Mouse (Mus musculus) CH12.LX (cell line): ENCODE data around the gene Pdzd2. TPM values are rescaled to one million over a fixed set of nuclear protein-coding genes. Genes with fewer than 3 reads are reported as not detected.

Experiments used
- DNase-seq: peaks from one replicate; pipeline ENCODE4 v3.0.0-alpha.2; 2013; ENCODE audit errors: extremely low read depth
- H3K27ac ChIP-seq: 2 replicates; pipeline ENCODE4 v1.5.1; 2012; ENCODE audit warnings: low read depth, mild to moderate bottlenecking, control low read depth, moderate library complexity; ENCODE audit not compliant: insufficient read depth
- H3K27me3 ChIP-seq: replicated peaks from 2 replicates; pipeline ENCODE3; 2012; ENCODE audit warnings: inconsistent platforms
- H3K36me3 ChIP-seq, 2 experiments: replicated peaks in 1 of 2; 2 replicates each; pipeline versions ENCODE3 to v1.6.1; 2012; ENCODE audit warnings: inconsistent platforms in 1 of 2, low read length in 1 of 2, mild to moderate bottlenecking in 1 of 2, mixed read lengths in 1 of 2, moderate library complexity in 1 of 2; ENCODE audit not compliant: control insufficient read depth in 1 of 2, insufficient read depth in 1 of 2
- H3K4me1 ChIP-seq, 2 experiments: 2 replicates each; pipeline ENCODE4 v1.6.1; 2012; ENCODE audit warnings: inconsistent platforms in 1 of 2, moderate library complexity in 1 of 2; ENCODE audit not compliant: insufficient read depth in 2 of 2, control insufficient read depth in 1 of 2
- H3K4me2 ChIP-seq: 2 replicates; pipeline ENCODE4 v1.6.1; 2012; ENCODE audit warnings: low read depth, mild to moderate bottlenecking, control low read depth; ENCODE audit not compliant: poor library complexity, insufficient read depth, severe bottlenecking
- H3K4me3 ChIP-seq, 3 experiments: fragments of 150-350 bp in 1 of 3; sonication (generic) in 1 of 3; replicated peaks in 1 of 3; 2 replicates each; pipeline versions ENCODE3 to v1.5.1; 2011 to 2012; ENCODE audit warnings: low read depth in 2 of 3, low read length in 2 of 3, mild to moderate bottlenecking in 2 of 3, moderate library complexity in 2 of 3, control low read depth in 1 of 3, improper control_type of control experiment in 1 of 3, inconsistent platforms in 1 of 3, mixed read lengths in 1 of 3; ENCODE audit not compliant: poor library complexity in 1 of 3
- H3K79me2 ChIP-seq: replicated peaks from 2 replicates; pipeline ENCODE4 v1.6.1; 2012; ENCODE audit warnings: mild to moderate bottlenecking, moderate library complexity; ENCODE audit not compliant: control insufficient read depth, poor library complexity, insufficient read depth, severe bottlenecking; ENCODE audit errors: extremely low read depth
- H3K9ac ChIP-seq: 2 replicates; pipeline ENCODE4 v1.6.1; 2012; ENCODE audit warnings: low read depth, mild to moderate bottlenecking, control low read depth, moderate library complexity; ENCODE audit not compliant: insufficient read depth
- H3K9me3 ChIP-seq: replicated peaks from 2 replicates; pipeline ENCODE3; 2012; ENCODE audit warnings: low read length, inconsistent platforms, mixed read lengths
- CTCF ChIP-seq, 2 experiments: IDR thresholded peaks in 1 of 2; conservative IDR thresholded peaks in 1 of 2; 2 replicates each; pipeline ENCODE4 v1.5.1; 2011 to 2012; ENCODE audit warnings: low read depth in 2 of 2, low read length in 2 of 2, improper control_type of control experiment in 1 of 2, inconsistent platforms in 1 of 2, mild to moderate bottlenecking in 1 of 2, moderate library complexity in 1 of 2
- ELF1 ChIP-seq: IDR thresholded peaks from 2 replicates; pipeline ENCODE4 v1.6.1; 2014; ENCODE audit warnings: low read depth, mild to moderate bottlenecking, inconsistent platforms, low read length, improper control_type of control experiment
- IRF4 ChIP-seq: IDR thresholded peaks from 2 replicates; pipeline ENCODE4 v1.6.1; 2014; ENCODE audit warnings: low read depth, mild to moderate bottlenecking, inconsistent platforms, low read length, improper control_type of control experiment
- JUND ChIP-seq: conservative IDR thresholded peaks from 2 replicates; pipeline ENCODE4 v1.6.1; 2011; ENCODE audit warnings: low read depth, low read length, improper control_type of control experiment
- KAT2A ChIP-seq: IDR thresholded peaks from 2 replicates; pipeline ENCODE4 v1.6.1; 2012; ENCODE audit warnings: low read length, improper control_type of control experiment, inconsistent platforms; ENCODE audit not compliant: insufficient replicate concordance
- MAX ChIP-seq: IDR thresholded peaks from 2 replicates; pipeline ENCODE4 v1.6.1; 2011; ENCODE audit warnings: low read length, improper control_type of control experiment
- MAZ ChIP-seq: IDR thresholded peaks from 2 replicates; pipeline ENCODE4 v1.6.1; 2012; ENCODE audit warnings: low read depth, mild to moderate bottlenecking, inconsistent platforms, low read length, improper control_type of control experiment, moderate library complexity
- NRF1 ChIP-seq: IDR thresholded peaks from 2 replicates; pipeline ENCODE4 v1.6.1; 2014; ENCODE audit warnings: low read depth, mild to moderate bottlenecking, inconsistent platforms, low read length, improper control_type of control experiment, moderate library complexity
- POLR2A ChIP-seq: IDR thresholded peaks from 2 replicates; pipeline ENCODE4 v1.6.1; 2011; ENCODE audit warnings: low read depth, mild to moderate bottlenecking, improper control_type of control experiment, low read length
- POLR2AphosphoS2 ChIP-seq: IDR thresholded peaks from 2 replicates; pipeline ENCODE4 v1.6.1; 2011; ENCODE audit warnings: low read depth, low read length, improper control_type of control experiment
- TCF12 ChIP-seq: IDR thresholded peaks from 2 replicates; pipeline ENCODE4 v1.6.1; 2014; ENCODE audit warnings: low read depth, mild to moderate bottlenecking, inconsistent platforms, low read length, improper control_type of control experiment
- ZC3H11A ChIP-seq: IDR thresholded peaks from 2 replicates; pipeline ENCODE4 v1.6.1; 2012; ENCODE audit warnings: low read depth, mild to moderate bottlenecking, inconsistent platforms, low read length, improper control_type of control experiment
- ZKSCAN1 ChIP-seq: IDR thresholded peaks from 2 replicates; pipeline ENCODE4 v1.6.1; 2012; ENCODE audit warnings: low read depth, inconsistent platforms, low read length, improper control_type of control experiment, borderline replicate concordance
- ZMIZ1 ChIP-seq: IDR thresholded peaks from 2 replicates; pipeline ENCODE4 v1.6.1; 2012; ENCODE audit warnings: low read depth, mild to moderate bottlenecking, inconsistent platforms, low read length, improper control_type of control experiment
- ZNF384 ChIP-seq: IDR thresholded peaks from 2 replicates; pipeline ENCODE4 v1.6.1; 2012; ENCODE audit warnings: low read depth, low read length, improper control_type of control experiment, inconsistent platforms
- dilution Hi-C: fragments of 300-500 bp; cut with MboI; formaldehyde crosslinking; loops from 2 replicates; pipeline ENCODE4 v1.14.3; 2020; ENCODE audit warnings: low sequenced_read_pairs; ENCODE audit not compliant: extremely low pct_unique_long_range_greater_than_20kb, extremely low pct_ligation_motif_present
- in situ Hi-C: fragments of 300-500 bp; cut with MboI; formaldehyde crosslinking; loops from 3 replicates; pipeline ENCODE4 v1.14.3; 2019; ENCODE audit warnings: low sequenced_read_pairs, low pct_ligation_motif_present, low pct_unique_long_range_greater_than_20kb, mixed read lengths
- polyA plus RNA-seq: library from polyadenylated mRNA; unstranded; fragments of >175 nt; gene quantifications from 2 replicates; pipeline ENCODE4 v1.2.1, GENCODE M21; 2012; ENCODE audit warnings: low read depth; ENCODE audit not compliant: insufficient read length
- total RNA-seq, 2 experiments: library from RNA; depleted of rRNA; stranded (reverse); fragments of 300-350 nt in 1 of 2; fragments of >200 nt in 1 of 2; gene quantifications; 2 replicates each; pipeline ENCODE4 v1.2.3; 2012 to 2014

The Pdzd2 gene
- total and polyA plus RNA-seq, 3 experiments, result 0.04 to 0.24 (median 0.17) TPM

DNA sequence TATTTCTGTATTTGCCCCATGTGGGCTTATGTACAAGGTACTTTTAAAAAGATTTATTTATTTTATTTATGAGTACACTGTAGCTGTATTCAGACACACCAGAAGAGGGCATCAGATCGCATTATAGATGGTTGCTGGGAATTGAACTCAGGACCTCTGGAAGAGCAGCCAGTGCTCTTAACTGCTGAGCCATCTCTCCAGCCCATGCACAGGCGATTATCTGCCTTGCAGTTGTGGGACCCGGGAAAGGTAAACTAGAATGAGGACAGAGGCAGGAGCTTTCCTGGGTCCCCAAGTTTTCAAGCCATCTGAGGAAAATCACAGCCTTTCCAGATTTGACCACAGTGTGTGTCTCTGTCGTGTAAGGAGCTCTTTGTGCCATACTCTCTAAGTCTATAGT, 370.9 kb downstream of the Pdzd2 start:
- H3K9ac ChIP-seq, result no peak overlapping the region
- no peaks in the 10 kb centered on the region for H3K36me3 ChIP-seq
- H3K4me2 ChIP-seq, result no peak overlapping the region
- TF ChIP-seq POLR2A, result no peak
- no peak for TF ChIP-seq TCF12
- TF ChIP-seq POLR2AphosphoS2, result no peak
- TF ChIP-seq ELF1, result no peak
- TF ChIP-seq ZC3H11A, result no peak
- TF ChIP-seq ZMIZ1, result no peak
- no peak for TF ChIP-seq JUND
- TF ChIP-seq KAT2A, result no peak
- TF ChIP-seq ZKSCAN1, result no peak
- no peak for TF ChIP-seq MAZ
- H3K27me3 ChIP-seq, result no peaks in the 10 kb centered on the region
- no peaks in the 10 kb centered on the region for H3K79me2 ChIP-seq
- dilution Hi-C loops, result no loop called here
- in situ Hi-C loops, result loop anchor here (10.0 kb wide), 1 partner anchor 174 kb away; no protein-coding TSS in a partner anchor
- H3K27ac ChIP-seq, result no peak overlapping the region
- H3K4me1 ChIP-seq, result peaks cover 3 to 9% of the 10 kb centered on the region in 2 experiments
- H3K4me3 ChIP-seq, result no peak overlapping the region
- H3K9me3 ChIP-seq, result no peaks in the 10 kb centered on the region
- DNase-seq, result no peak

- TF ChIP-seq MAX (no peak), CTCF (conservative IDR thresholded peaks at IDR 0.05 in 1 of 2, IDR thresholded peaks at IDR 0.05 in 1 of 2; ENCODE audit: low read depth in 2 of 2, low read length in 2 of 2) (no peak), ZNF384 (no peak), NRF1 (no peak), IRF4 (no peak)
- H3K36me3 ChIP-seq, result no peaks in the 10 kb centered on the region
- peaks cover 3 to 9% of the 10 kb centered on the region in 2 experiments for H3K4me1 ChIP-seq
- no peak overlapping the region for H3K9ac ChIP-seq
- dilution Hi-C loops (no loop called here), in situ Hi-C loops (loop anchor here (10.0 kb wide), 1 partner anchor 174 kb away; no protein-coding TSS in a partner anchor)
- no peak for DNase-seq
- H3K4me2 ChIP-seq, result no peak overlapping the region
- H3K4me3 ChIP-seq, result no peak overlapping the region
- no peaks in the 10 kb centered on the region for H3K79me2 ChIP-seq
- no peaks in the 10 kb centered on the region for H3K27me3 ChIP-seq
- no peaks in the 10 kb centered on the region for H3K9me3 ChIP-seq
- no peak overlapping the region for H3K27ac ChIP-seq
Measured at GRCm38 (mm10) chr15:12368357-12368756, 371.4 kb downstream of the Pdzd2 start.
